Mouse (Mus musculus): ENCODE measurements around the gene Rbm38. TPM values are rescaled to one million over a fixed set of nuclear protein-coding genes. Genes with fewer than 3 reads are reported as not detected.

Rbm38 gene
- total and polyA plus RNA-seq, 3 experiments, result 14.4 to 85.4 (median 19.4) TPM

DNA sequence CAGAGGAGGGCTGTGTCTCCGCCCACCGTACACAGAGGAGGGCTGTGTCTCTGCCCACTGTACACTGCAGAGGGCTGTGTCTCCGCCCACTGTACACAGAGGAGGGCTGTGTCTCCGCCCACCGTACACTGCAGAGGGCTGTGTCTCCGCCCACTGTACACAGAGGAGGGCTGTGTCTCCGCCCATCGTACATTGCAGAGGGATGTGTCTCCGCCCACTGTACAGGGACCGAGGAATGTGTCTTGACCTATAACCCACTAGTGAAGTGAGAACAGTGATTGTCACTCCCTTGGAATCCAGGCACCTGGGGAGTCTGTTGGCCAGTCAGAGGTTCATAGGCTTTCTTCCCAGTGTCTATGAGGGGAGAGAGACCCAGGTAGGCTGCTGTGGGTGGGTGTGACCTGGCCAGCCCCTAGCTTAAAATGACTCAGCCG lies 36.6 kb downstream of the Rbm38 start:
- no peak for TF ChIP-seq NELFE (IDR thresholded peaks at IDR 0.05; ENCODE audit: low read depth, low read length)
- no peak for TF ChIP-seq PAX5 (IDR thresholded peaks at IDR 0.05; ENCODE audit: low read length)
- TF ChIP-seq CHD1 (IDR thresholded peaks at IDR 0.05; ENCODE audit: low read depth, low read length), result no peak
- TF ChIP-seq ELF1 (IDR thresholded peaks at IDR 0.05; ENCODE audit: low read depth, low read length), result no peak
- TF ChIP-seq CTCF (conservative IDR thresholded peaks at IDR 0.05 in 1 of 2, IDR thresholded peaks at IDR 0.05 in 1 of 2; ENCODE audit: low read depth in 2 of 2, low read length in 2 of 2), result no peak
- TF ChIP-seq BHLHE40 (IDR thresholded peaks at IDR 0.05; ENCODE audit: low read depth, low read length), result no peak
- no peak for TF ChIP-seq NRF1 (IDR thresholded peaks at IDR 0.05; ENCODE audit: low read depth, low read length)
- TF ChIP-seq HCFC1 (IDR thresholded peaks at IDR 0.05; ENCODE audit: low read depth, low read length), result no peak
- TF ChIP-seq IRF4 (IDR thresholded peaks at IDR 0.05; ENCODE audit: low read depth, low read length), result no peak
- TF ChIP-seq EP300 (IDR thresholded peaks at IDR 0.05; ENCODE audit: low read length), result no peak
- TF ChIP-seq KAT2A (IDR thresholded peaks at IDR 0.05; ENCODE audit: insufficient replicate concordance, low read length), result no peak
- no peak for TF ChIP-seq RCOR1 (conservative IDR thresholded peaks at IDR 0.05; ENCODE audit: low read depth, low read length)
- TF ChIP-seq MYC (IDR thresholded peaks at IDR 0.05; ENCODE audit: low read depth, low read length), result no peak
- no peak for TF ChIP-seq ETS1 (conservative IDR thresholded peaks at IDR 0.05; ENCODE audit: low read depth, low read length)
- TF ChIP-seq JUND (conservative IDR thresholded peaks at IDR 0.05; ENCODE audit: low read depth, low read length), result no peak
- H3K4me2 ChIP-seq (ENCODE audit: insufficient read depth, low read depth, poor library complexity, severe bottlenecking), result no peak overlapping the region
- H3K27ac ChIP-seq (ENCODE audit: insufficient read depth, low read depth), result no peak overlapping the region
- dilution Hi-C loops (cut with MboI; ENCODE audit: extremely low pct_ligation_motif_present, extremely low pct_unique_long_range_greater_than_20kb, low sequenced_read_pairs) (no loop called here), in situ Hi-C loops (cut with MboI; ENCODE audit: low pct_ligation_motif_present, low pct_unique_long_range_greater_than_20kb, low sequenced_read_pairs) (no loop called here)
- no peaks in the 10 kb centered on the region for H3K27me3 ChIP-seq (replicated peaks)
- H3K36me3 ChIP-seq (replicated peaks in 1 of 2; ENCODE audit: control insufficient read depth in 1 of 2, insufficient read depth in 1 of 2, low read length in 1 of 2), result no peaks in the 10 kb centered on the region
- no peak overlapping the region for H3K9ac ChIP-seq (ENCODE audit: insufficient read depth, low read depth)
- H3K4me1 ChIP-seq (ENCODE audit: control insufficient read depth in 1 of 2, insufficient read depth in 2 of 2), result peaks cover 27 to 42% of the 10 kb centered on the region in 2 experiments
- peak; percentile 24 for DNase-seq (ENCODE audit: extremely low read depth)
- H3K4me3 ChIP-seq (replicated peaks in 1 of 3; ENCODE audit: low read depth in 2 of 3, low read length in 2 of 3, poor library complexity in 1 of 3), result no peak overlapping the region
- no peaks in the 10 kb centered on the region for H3K9me3 ChIP-seq (replicated peaks; ENCODE audit: low read length)
- no peaks in the 10 kb centered on the region for H3K79me2 ChIP-seq (replicated peaks; ENCODE audit: control insufficient read depth, extremely low read depth, insufficient read depth, poor library complexity, severe bottlenecking)

DNA sequence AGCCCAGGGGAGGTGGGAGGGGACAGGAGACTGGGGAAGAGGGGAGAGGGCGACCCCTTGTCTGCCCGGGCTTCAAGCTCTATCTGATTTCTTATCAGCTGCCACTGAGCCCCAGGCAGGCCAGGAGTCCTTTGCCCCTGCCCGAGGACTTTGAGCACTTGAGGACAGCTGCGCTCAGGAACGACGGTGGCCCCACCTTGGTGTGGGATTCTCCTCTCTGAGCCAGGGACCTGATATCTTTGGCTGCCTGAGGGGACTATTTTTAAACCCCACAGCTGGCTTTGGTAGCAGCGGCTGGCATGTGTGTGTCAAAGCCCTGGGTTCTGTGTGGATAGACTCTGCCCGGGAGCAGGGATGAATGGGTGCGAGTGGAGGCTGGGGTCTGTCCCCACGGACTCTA lies 37.3 kb downstream of the Rbm38 start:
- Histone ChIP-seq H3K9me3 (replicated peaks; ENCODE audit: low read length) (no peaks in the 10 kb centered on the region), H3K4me1 (ENCODE audit: control insufficient read depth in 1 of 2, insufficient read depth in 2 of 2) (peaks cover 32 to 50% of the 10 kb centered on the region in 2 experiments), H3K4me2 (ENCODE audit: insufficient read depth, low read depth, poor library complexity, severe bottlenecking) (no peak overlapping the region), H3K27me3 (replicated peaks) (no peaks in the 10 kb centered on the region), H3K4me3 (replicated peaks in 1 of 3; ENCODE audit: low read depth in 2 of 3, low read length in 2 of 3, poor library complexity in 1 of 3) (no peak overlapping the region), H3K9ac (ENCODE audit: insufficient read depth, low read depth) (no peak overlapping the region), H3K27ac (ENCODE audit: insufficient read depth, low read depth) (no peak overlapping the region), H3K36me3 (replicated peaks in 1 of 2; ENCODE audit: control insufficient read depth in 1 of 2, insufficient read depth in 1 of 2, low read length in 1 of 2) (no peaks in the 10 kb centered on the region), H3K79me2 (replicated peaks; ENCODE audit: control insufficient read depth, extremely low read depth, insufficient read depth, poor library complexity, severe bottlenecking) (no peaks in the 10 kb centered on the region)
- in situ Hi-C loops (cut with MboI; ENCODE audit: low pct_ligation_motif_present, low pct_unique_long_range_greater_than_20kb, low sequenced_read_pairs) (no loop called here), dilution Hi-C loops (cut with MboI; ENCODE audit: extremely low pct_ligation_motif_present, extremely low pct_unique_long_range_greater_than_20kb, low sequenced_read_pairs) (no loop called here)
- no peak for DNase-seq (ENCODE audit: extremely low read depth)
- TF ChIP-seq UBTF (IDR thresholded peaks at IDR 0.05; ENCODE audit: low read depth, low read length) (no peak), RAD21 (IDR thresholded peaks at IDR 0.05; ENCODE audit: low read depth, low read length) (no peak), CHD2 (IDR thresholded peaks at IDR 0.05; ENCODE audit: low read length) (no peak), MAX (IDR thresholded peaks at IDR 0.05; ENCODE audit: low read length) (no peak), USF1 (IDR thresholded peaks at IDR 0.05; ENCODE audit: low read depth, low read length) (no peak), MAZ (IDR thresholded peaks at IDR 0.05; ENCODE audit: low read depth, low read length) (no peak), JUN (IDR thresholded peaks at IDR 0.05; ENCODE audit: insufficient read depth, low read depth, low read length) (no peak), BHLHE40 (IDR thresholded peaks at IDR 0.05; ENCODE audit: low read depth, low read length) (no peak), NRF1 (IDR thresholded peaks at IDR 0.05; ENCODE audit: low read depth, low read length) (no peak), ZC3H11A (IDR thresholded peaks at IDR 0.05; ENCODE audit: low read depth, low read length) (no peak), MYC (IDR thresholded peaks at IDR 0.05; ENCODE audit: low read depth, low read length) (no peak), ZMIZ1 (IDR thresholded peaks at IDR 0.05; ENCODE audit: low read depth, low read length) (no peak), ETS1 (conservative IDR thresholded peaks at IDR 0.05; ENCODE audit: low read depth, low read length) (no peak)
